Mouse (Mus musculus): Measurements from ENCODE around the gene Nol11.
A peak's percentile ranks its signal among the peaks of the same experiment; 100 is the strongest.

Gene Nol11

DNA sequence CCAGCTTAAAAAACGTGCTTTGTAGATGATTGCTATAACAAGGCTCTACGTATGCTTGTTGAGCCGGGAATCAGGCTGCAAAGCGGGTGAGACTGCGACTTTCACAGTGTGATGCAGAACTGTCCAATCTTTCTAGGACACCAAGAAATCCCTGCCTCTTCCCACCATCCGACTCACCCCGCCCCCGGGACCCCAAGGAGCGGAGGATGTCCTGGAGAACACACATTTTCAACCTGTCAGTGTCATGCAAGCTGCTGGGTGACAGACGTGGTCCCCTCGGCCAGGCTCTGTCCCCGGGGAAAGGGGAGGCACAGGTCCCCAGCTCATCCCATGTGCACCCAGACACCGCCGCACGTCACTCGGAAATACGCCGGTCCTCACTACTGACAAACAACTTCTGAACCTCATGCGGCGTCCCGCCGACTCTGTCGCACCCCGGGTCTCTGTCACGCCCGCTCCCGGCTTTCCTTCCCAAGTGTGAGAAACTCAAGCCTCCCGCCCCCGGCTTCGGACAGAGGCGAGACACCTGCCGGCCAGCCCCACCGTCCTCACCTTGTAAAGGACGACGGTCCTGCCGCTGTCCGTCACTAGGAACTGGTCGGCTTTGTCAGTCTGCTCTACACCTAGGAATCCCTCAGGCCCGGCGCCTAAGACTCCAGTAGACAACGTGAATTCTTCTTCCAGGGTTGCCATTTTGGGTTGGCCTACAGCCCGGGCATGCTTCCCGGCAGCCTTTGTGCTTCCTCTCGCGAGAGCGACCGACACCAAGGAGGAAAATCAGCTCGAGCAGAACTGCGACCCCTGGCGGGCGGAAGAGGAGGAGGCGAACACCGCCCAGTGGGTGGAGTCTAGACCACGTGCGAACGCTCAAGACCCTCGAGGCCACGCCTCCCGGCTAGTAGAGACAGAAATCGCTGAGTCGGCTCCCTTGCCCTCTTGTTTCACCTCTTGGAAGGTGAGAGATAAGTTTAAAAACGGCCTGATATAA lies at the start of gene Nol11:
TSS of gene Nol11 (minus strand) at position 817 of the 988 bp plus-strand sequence.
- DNase-seq, result peak; percentile 98

DNA sequence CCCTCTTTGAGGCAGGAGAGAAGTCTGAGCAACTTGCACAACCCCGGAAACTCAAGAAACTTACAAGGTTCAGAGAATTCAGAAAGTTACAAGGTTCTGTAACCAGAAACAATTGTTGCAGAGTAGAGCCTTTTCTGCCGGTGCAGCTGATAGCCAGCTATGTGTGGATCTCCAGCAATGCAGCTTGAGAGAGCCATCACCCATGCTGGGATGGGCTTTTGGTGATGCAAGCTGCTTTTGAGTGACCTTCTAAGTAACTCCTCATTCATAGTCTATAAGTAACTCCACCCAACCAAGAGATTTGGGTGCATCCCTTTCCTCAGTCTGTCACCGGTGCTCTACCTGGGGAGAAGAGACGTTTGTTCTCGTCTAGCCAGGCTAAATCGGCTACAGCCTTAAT lies 49.3 kb upstream of the Nol11 start:
- no peak for DNase-seq

DNA sequence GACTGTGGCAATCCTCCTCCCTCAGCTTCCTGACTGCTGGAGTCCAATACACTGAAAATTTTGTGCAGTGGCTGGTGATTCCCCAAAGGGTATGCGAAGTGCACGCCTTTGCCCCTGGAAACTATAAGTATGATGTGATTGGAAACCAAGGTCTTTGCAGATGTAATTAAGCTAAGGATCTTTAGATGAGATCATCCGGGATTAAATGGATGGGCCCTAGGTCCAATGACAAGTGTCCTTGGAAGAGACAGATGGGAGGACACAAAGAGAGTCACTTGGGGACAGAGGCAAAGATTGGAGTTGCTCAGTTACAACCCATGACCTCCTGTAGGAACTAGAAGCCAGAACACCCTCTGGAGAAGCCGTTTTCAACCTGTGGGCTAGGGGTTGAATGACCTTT lies 48.4 kb upstream of the Nol11 start:
- DNase-seq, result no peak

DNA sequence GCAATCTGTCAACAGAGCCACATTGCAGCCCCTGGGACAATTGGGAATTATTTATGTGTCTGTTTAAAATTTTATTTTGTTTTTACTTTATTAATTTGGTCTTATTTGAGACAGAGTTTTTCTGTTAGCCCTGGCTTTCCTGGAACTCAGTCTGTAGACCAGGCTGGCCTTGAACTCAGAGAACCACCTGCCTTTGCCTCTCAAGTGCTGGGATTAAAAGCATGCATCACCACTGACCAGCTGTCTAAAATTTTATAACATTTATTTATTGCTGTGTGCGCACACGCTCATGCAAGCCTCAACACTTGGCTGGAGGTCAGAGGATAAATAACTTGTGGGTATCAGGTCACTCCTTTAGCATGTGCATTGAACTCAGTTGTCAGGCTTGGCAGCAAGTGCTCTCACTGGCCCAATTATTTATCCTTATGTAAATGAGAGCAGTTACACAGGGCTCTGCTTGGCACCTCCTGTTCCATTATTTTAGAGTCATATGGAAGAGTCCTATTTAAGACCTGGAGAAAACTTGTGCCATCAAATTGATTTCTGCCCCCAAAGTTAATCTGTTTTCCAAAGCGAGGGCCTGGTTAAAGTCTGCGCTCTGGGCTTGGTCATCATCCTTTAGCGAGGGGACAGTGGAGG lies 44.2 kb upstream of the Nol11 start:
- no peak for DNase-seq

DNA sequence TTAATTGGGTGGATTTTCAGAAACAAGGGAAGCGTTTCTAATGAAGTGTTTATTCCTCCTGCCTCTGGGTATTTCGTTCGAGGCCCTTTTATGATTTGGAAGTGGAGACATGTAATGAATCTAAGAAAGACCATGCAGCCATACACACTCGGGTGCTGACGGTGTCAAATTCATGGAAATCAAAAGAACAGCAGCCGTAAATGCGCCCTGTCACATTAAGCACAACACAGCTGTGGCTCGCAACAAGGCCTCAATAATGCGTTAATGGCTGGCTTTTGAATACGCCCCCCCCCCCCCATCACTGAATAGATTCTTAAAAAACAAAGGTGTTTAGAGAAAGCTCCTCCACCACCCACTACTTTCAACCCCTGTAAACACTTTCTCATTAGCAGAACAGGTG lies 40.9 kb upstream of the Nol11 start:
- DNase-seq, result no peak

DNA sequence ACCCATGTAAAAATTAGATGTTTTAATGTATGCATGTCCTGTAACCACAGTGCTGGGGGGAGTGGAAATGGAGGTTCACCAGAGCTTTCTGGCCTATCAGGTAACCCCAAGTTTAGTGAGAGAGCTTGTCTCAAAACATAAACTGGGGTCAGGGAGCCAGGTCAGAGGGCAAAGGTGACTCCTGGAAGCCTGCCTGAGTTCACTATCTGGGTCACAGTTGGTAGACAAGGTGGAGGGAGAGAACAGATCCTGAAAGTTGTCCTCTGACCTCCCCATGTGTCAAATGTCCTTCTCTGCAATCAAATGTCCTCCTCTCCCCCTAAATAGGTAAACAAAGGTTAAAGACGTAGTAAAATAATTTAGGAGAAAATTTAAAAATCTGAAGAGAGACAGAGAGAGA lies 37.2 kb upstream of the Nol11 start:
- no peak for DNase-seq

DNA sequence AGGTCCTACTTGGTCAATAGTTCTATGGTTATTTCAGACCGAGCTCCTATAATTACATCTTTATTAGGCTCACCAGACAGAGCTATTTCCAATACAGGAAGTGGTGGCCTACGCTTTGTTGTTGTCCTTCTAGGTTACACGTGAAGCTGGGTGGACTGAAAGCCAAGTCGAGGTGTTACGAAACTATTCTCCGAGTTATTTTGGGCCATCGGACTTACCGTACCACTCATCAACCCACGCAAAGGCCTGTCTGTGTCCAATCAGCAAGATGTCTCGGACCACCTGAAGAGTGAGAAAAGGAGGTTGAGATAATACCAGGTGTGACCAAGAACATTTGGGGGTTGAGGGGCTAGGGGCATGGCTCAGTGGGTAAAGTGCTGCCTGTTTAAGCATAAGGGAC lies 36.8 kb upstream of the Nol11 start:
- no peak for DNase-seq

DNA sequence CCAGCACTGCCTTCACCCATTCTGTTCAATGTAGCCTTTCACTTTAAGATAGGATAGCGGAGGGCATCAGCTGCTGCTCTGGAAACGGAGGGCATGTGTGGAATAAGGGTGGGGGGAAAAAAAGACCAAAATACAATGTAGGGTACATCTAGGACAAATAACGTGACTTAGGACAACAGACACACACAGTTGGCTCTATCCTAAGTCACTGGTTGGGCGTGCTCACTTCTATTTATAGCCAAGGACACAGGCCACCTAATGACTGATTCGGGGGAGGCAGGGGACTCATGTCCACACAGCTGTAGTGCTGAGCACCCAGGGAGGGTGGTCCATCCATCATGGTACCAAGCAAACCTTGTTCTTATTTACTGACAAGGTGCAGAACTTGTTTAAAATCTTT lies 36.1 kb upstream of the Nol11 start:
- DNase-seq, result no peak

DNA sequence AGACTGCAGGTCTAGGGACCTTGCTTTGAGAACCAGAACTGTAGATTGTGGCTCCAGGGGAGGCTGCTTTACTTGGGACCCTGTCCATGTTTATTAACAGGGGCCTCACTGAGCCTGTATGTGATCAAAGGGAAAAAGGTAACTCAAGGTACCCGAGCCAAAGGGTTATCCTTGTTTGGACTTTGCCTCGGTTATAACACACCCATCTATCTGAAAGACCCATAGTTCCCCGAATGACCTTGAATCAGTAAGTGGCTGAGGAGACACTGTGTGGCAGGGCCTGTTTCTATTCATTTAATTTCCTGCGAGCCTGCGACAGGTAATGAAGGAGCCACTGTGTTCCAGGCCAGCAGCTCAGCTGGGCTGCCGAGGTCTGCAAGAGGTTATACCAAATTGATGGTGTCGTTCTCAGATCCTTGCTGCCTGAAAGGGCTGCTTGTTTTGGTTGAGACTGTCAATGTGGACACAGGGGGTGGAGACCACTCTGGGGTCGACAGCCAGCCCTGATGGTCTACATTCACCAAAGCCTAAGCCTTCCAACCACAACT lies 34.6 kb upstream of the Nol11 start:
- DNase-seq, result no peak

DNA sequence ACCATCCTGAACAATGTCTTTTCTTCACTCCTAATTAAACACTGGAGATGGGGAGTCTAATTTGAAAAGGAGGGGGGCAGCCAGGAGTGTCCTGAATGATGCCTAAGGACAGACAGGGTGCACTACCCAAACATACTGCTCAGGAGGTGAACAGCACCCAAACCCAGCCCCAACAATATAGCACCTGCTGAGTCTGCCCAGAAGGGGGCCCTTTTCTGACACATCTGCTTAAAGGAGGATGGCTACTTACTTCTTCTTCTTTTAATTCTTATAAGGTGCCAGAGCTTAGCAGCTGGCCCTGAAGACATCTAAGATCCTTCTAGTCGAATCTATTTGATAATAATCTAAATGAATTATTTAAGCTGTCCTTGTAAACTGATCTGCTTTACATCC lies 34.0 kb upstream of the Nol11 start:
- no peak for DNase-seq

DNA sequence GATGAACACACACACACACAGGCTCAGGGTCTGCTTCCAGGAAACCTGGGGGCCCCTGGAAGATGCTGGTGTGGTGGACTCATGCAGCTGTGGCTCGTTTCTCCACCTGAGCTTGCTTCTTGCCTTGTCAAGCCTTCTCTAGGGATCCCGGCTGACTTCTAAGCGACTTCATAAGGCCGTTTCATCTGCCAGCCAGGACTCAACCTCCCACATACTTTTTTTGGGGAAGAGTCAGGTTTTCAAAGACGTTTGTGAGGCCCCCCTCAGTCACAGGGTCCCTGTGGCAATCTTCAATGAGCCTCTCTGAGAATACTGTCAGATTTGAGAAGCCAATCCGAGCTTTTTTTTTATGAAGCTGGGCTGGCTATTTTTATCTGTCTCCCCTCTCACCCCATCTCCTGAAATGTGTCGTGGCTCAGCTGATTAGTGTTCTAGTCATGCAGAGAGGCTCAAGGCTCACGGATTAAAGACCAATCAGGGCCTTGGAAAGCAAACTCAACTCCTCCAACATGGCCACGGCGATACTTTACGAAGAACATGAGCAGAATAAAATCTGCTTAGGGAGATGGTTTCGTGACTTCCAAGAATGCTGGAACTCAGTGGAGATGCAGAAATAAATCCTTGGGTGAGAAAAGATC lies 33.5 kb upstream of the Nol11 start:
- no peak for DNase-seq

DNA sequence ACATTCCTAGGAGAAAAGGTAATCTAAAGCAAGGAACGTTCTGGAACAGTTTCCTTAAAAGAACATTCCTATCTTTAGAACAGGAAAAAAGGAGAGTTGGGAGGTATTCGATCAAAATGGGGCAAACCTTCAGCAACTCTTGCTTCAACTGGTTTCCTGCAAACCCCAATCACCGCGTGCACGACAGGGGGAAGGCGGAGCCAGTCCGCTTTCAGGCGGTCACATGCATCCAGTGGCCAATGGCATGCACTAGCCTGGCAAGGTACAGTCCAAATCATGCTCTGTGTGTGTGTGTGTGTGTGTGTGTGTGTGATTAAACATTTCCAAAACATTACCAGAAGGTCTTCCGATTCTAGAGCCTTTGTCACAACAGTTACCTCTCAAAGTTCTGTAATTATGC lies 25.9 kb upstream of the Nol11 start:
- no peak for DNase-seq

DNA sequence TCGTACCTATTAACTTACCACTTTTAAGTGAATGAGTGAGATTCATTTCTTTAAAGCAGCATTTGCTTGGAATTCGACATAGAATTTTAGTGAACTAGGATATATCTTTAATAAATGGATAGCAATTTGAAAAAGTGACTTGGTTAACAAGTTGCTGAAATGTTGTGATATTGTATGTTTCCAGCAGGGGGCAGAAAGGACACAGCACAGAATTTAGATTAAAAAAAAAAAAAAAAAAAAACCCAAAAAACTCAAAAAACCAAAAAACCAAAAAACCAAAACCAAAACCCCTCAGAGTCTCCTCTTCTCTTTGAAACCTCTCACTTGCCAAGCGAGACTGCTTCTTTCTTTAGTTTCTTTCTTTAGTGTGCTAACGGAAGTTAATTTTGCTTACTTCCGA lies 24.6 kb upstream of the Nol11 start:
- no peak for DNase-seq

DNA sequence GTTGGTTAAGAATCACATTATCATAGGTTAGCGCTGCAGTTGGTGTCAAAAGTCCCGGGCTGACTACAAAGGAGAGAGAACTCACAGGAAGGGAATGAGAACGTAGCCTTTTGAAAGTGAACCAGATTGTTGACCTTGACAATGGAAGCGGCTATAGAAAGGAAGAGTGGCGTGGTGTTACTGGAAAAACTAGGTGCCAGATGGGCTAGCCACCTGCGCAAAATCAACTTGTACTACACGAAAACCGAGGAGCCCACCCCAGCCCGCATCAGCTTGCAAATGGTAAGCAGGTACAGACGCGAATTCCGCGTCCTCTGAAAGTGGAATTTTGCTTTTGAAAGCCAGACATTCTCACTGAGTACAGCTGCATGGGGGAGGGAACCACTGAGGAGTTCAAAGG lies 20.6 kb upstream of the Nol11 start:
- DNase-seq, result no peak

DNA sequence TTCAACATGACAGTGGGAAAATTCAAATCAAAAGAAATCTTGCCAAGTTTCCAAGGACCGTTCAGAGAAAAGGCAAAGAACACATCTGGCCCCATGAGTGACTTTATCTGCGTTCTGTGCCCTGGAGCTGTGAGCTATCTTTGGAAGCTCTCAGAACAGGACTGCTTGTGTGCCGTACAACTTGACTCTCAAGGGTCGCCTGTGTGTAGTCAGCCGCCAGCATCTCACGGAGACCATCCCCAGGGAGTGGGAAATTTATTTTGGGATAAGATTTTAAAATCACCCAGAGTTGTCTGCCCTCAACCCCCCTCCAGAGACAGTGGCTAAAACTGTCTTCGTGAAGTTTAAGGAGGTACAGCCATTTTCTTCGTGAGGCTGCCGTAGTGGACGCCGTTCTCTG lies 12.6 kb upstream of the Nol11 start:
- DNase-seq, result no peak

DNA sequence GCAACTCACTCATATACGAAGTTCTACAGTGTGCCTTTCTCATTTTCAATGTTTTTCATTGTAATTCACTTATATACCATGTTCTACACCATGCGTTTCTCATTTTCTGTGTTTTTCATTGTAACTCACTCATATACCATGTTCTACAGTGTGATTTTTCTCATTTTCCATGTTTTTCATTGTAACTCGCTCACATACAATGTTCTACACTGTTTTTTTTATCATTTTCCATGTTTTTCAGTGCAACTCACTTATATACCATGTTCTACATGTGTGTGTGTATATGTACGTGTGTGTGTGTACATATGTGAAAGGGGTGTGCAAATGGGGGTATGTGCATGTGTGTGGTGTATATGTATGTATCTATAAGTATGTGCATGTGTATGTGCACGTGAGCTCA lies 10.1 kb upstream of the Nol11 start:
- DNase-seq, result no peak

DNA sequence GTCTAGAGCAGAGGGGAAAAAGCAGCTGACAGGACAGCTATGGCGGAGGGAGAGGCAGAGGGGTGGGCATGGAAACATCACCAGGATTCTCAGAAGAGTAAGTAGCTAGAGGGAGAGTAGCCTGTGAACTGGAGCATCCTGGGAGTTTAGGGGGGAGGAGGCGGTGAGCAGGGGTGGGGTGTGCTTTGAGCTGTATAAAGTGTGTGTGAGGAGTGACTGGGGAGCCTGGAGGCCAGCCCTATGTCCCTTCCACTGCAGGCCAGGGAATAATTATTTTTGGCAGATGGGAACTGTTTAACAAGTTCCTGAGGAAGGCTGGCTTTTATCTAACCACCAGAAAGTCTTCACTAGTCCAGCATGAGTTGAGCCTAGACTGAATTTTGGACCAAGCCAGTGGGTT lies 6.2 kb upstream of the Nol11 start:
- DNase-seq, result no peak

DNA sequence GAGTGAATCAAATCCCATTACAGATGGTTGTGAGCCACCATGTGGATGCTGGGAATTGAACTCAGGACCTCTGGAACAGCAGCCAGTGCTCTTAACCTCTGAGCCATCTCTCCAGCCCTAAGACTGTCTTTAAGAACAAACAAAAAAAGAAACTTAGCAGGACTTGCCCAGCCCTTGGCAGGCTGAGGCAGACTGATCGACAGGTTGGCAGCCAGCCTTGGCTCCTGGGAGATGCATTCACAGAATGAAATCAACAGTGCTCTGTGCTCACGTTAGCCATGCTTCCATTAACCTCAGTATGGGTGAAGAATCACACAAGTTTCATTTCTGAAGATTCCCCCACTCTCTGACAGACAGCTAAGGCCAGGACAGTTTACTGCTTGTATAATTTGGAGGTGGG lies 1.2 kb upstream of the Nol11 start:
- peak in 1 of 2 experiments; percentile 7 for DNase-seq

DNA sequence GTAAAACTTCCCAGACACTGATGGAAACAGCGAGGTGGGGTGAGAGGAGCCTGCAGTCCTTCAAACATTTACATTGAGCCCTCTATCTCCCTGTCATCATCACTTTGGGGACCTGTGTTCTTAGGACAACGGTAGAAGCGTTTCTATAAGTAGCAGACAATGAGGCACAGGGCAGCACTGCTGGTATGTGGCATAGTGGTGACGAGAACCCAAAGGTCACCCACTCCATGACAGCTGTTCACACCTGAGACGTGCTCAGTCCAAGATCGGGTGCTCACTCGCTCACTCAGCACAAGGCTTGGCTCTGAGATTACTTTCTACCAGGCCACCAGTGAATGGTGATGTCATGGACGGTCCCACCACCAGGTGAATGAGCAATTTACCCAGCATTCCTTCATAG lies 5.4 kb downstream of the Nol11 start:
- no peak for DNase-seq

DNA sequence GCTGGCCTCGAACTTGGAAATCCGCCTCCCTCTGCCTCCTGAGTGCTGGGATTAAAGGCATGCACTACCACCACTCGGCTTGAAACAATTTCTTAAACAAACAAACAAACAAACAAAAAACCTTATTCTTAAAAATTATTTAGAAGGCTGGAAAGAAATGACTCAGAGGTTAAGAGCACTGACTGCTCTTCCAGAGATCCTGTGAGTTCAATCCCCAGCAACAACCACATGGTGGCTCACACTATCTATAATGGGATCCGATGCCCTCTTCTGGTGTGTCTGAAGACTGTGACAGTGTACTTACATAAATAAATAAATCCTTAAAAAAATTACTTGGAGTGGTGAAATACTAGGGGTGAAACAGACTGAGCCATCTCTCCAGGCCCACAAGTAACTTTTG lies 28.0 kb downstream of the Nol11 start:
- DNase-seq, result no peak

DNA sequence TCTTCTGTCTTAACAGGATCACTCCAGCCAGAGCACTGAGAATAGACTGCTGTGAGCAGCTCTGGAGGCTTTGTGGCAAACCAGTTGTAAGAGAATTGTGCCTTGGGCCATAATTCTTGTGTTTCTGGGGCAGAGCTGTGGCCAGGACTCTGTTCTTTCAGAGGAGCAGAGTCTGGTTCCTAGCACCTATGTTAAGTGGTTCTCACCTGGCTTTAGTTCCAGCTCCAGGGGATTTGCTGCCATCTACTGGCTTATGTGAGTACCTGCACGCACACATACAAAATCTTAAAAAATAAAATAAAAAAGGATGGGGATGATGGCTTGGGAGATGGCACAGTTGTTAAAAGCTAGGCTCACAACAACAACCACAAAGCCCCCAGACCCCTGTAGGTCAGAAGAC lies 30.1 kb downstream of the Nol11 start:
- no peak for DNase-seq

DNA sequence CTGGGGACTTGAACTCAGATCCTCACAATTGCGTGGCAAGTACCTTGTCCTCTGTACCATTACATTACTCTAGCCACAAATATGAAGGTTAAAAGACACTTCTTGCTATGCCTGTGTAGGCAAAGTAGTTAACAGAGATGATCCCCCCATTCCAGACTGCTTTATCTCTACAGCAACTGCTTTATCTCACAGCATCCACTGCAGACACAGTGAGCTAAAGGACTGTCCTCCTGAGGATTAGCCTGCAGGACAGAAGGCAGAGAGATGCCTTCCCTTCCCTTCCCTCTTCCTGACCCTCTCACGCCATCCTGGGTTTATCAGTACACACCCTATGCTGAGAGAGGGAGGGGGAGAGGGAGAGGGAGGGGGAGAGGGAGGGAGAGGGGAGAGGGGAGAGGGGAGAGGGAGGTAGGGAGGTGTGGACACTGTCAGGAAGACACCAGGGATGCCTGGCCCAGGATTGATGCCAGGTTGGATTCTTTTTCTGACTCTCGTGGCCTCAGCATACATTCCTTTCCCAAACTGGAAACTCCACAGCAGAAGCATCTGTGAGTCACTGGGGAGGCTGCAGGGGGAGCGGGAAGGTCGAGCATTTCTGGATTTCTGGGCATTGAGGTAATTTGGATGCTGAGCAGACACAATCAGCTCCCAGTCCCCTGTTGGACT lies 32.1 kb downstream of the Nol11 start:
- peak in 1 of 2 experiments; percentile 4 for DNase-seq

DNA sequence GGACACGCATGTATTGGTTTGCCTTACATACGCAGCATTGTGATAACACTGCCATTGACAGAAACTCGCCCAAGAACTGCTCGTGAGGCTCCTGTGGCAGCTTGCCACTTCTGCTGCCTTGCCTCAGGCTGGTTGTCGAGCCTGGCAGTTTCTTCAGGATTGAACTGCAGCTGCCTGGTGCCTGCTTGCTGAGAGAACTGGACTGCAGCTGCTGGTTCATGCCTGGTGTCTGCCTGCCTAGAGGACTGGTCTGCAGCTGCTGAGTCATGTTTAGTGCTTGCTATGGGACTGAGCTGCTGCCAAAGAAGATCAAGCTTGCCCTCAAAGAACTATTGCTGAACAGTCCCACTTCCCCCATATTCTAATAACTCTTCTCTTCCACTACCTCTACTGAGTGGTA lies 33.9 kb downstream of the Nol11 start:
- no peak for DNase-seq
